Mouse (Mus musculus): ENCODE results near the gene Lipk.

Gene Lipk

GRCm38 (mm10) chr19:34008002-34008401 lies at the start of gene Lipk:
TSS of gene Lipk (plus strand) at chr19:34008290.
- no peak for DNase-seq (ENCODE audit: low read depth, low spot score)

GRCm38 (mm10) chr19:33960887-33961286 lies 47.2 kb upstream of the Lipk start, which contains the start of gene Lipf:
TSS of gene Lipf (plus strand) at chr19:33961187.
- DNase-seq (ENCODE audit: low read depth, low spot score), result no peak

GRCm38 (mm10) chr19:33979007-33979406 lies 29.1 kb upstream of the Lipk start:
- peak; percentile 39 for DNase-seq (ENCODE audit: low read depth, low spot score)

GRCm38 (mm10) chr19:33983043-33983442 lies 25.0 kb upstream of the Lipk start:
- no peak for DNase-seq (ENCODE audit: low read depth, low spot score)

GRCm38 (mm10) chr19:34021440-34022172 lies 13.5 kb downstream of the Lipk start:
- peak; percentile 8 for DNase-seq (ENCODE audit: low read depth, low spot score)

GRCm38 (mm10) chr19:34022759-34023158 lies 14.7 kb downstream of the Lipk start:
- peak; percentile 13 for DNase-seq (ENCODE audit: low read depth, low spot score)

- no peak for DNase-seq (ENCODE audit: low read depth, low spot score)
These were observed 31.6 kb downstream of the Lipk start for GRCm38 (mm10) chr19:34039731-34040130.

GRCm38 (mm10) chr19:34043008-34043407 lies 34.9 kb downstream of the Lipk start:
- DNase-seq (ENCODE audit: low read depth, low spot score), result no peak

GRCm38 (mm10) chr19:34049371-34050039 lies 41.4 kb downstream of the Lipk start:
- no peak for DNase-seq (ENCODE audit: low read depth, low spot score)

GRCm38 (mm10) chr19:34051502-34051901 lies 43.4 kb downstream of the Lipk start:
- DNase-seq (ENCODE audit: low read depth, low spot score), result no peak

GRCm38 (mm10) chr19:34063547-34063946 lies 55.5 kb downstream of the Lipk start:
- DNase-seq (ENCODE audit: low read depth, low spot score), result no peak

- DNase-seq (ENCODE audit: low read depth, low spot score), result no peak
These were observed 56.0 kb downstream of the Lipk start for GRCm38 (mm10) chr19:34064059-34064458.

GRCm38 (mm10) chr19:34066779-34067472 lies 58.8 kb downstream of the Lipk start, which contains the start of gene Lipn:
TSS of gene Lipn (plus strand) at chr19:34067358.
- DNase-seq (ENCODE audit: low read depth, low spot score), result no peak

- no peak for DNase-seq (ENCODE audit: low read depth, low spot score)
These were observed 66.1 kb downstream of the Lipk start for GRCm38 (mm10) chr19:34074239-34074638.

GRCm38 (mm10) chr19:34078130-34078529 lies 70.0 kb downstream of the Lipk start:
- DNase-seq (ENCODE audit: low read depth, low spot score), result no peak

GRCm38 (mm10) chr19:34089011-34089680 lies 81.1 kb downstream of the Lipk start:
- DNase-seq (ENCODE audit: low read depth, low spot score), result no peak

GRCm38 (mm10) chr19:34095381-34095780 lies 87.3 kb downstream of the Lipk start:
- no peak for DNase-seq (ENCODE audit: low read depth, low spot score)

GRCm38 (mm10) chr19:34096228-34096627 lies 88.1 kb downstream of the Lipk start:
- DNase-seq (ENCODE audit: low read depth, low spot score), result no peak

Data from ZHBTc4 (cell line).